Mouse (Mus musculus) large intestine, adult 2 months (tissue): ENCODE data around the gene Lama5. TPM values are rescaled to one million over a fixed set of nuclear protein-coding genes. Genes with fewer than 3 reads are reported as not detected.

Experiments
- DNase-seq: peaks from one replicate; pipeline ENCODE4 v3.0.0-alpha.2; 2012; ENCODE audit warnings: low read depth, low spot score
- WGBS: fragments of 180-500 bp; shearing (Covaris S2); methylation state at CpG from one replicate; pipeline ENCODE4 v1.1.7; 2018; 5-methylcytosine and 5-hydroxymethylcytosine counted together
- polyA plus RNA-seq: library from polyadenylated mRNA; depleted of rRNA; stranded (reverse); fragments of >200 nt; gene quantifications from 2 replicates; pipeline ENCODE4 v1.2.3, GENCODE M21; 2012; rRNA removed

Lama5 gene
- polyA plus RNA-seq, 1 experiment: 29.5 TPM

DNA sequence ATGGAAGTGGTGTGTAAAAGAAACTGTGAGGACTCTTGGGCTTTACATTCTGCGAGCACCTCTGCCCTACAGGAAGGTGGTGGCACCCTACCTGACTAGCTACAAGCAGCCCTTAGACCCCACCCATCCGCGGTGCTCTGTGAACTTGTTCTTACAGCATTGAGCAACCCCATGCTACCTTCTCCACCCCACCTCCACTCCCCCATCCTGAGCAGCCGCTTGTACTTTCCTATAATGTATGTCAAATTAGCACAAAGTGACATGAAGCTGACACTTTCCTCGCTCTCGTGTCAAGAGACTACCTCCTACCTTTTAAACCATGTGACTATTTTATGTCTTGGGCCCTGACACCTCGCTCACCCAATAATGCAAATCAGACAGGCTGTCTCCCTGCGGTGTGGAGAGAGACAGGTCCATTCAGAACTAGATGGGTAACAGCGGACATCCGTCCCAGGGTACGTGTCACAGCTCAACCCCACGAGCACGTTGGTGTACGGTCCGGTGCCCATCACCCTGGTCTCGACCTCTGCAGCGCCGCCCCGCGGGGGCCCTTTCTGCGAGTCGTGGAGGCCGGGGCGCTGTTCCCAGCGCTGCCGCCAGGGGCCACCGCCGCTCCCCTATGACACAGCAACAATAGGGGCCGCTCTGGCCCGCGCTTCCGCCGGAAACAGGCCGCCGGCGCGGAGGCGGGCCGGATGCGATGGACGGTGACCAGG is 54.7 kb downstream of the Lama5 start, which contains the start of gene Adrm1:
TSS of gene Adrm1 (plus strand) at position 680 of the 716 bp plus-strand sequence.
- peak; percentile 66 for DNase-seq
- WGBS: 2% methylated on average over 41 of the region's 41 CpGs

DNA sequence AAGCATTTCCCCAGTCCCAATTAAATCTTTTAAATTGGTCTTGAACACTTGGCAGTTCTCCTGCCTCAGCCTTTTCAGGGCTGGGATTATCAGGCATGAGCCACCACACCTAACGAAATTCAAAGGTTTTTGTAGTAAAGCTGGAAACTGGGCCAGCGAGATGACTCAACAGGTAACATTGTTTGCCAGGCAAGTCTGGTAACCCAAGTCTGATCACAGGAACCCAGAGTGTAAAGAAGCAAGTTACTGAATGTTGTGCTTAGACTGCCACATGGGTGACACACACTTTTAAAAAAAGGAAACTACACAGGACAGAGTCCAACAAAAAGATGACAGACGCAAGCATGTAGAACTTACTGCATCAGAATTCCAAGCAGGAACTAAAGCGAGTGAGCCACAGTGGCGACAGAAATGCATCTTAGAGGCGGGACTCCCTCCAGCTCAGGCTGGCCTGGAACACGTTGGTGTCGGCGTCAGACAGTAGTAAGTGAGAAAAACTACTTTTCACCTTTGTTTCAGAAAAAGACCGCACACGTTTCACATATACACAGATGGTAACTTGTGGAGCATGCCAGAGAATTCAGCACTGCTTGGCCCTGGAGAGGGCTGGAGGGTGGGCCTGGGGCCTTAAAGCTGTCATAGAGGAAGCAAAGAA is 55.4 kb downstream of the Lama5 start:
- WGBS: 44% methylated on average over 11 of the region's 11 CpGs
- peak; percentile 36 for DNase-seq

DNA sequence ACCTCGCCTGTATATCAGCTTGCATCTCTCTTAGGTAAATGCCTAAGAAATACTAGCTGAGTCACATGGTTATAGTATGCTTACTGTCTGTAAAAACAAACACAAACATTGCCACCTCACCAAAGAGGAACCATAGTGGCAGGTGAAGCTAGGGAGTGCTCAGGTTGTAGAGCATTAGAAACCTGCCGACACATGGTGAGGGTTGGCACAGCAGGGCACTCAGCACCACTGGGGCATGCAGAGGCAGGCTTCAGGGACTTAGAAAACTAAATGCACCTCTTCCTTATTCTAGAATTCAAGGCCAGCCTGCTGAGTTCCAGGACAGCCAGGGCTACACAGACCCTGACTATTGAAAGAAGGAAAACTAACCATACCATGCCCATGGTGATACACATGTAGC is 58.8 kb downstream of the Lama5 start:
- no peak for DNase-seq
- WGBS: 66% methylated on average over 2 of the region's 2 CpGs

DNA sequence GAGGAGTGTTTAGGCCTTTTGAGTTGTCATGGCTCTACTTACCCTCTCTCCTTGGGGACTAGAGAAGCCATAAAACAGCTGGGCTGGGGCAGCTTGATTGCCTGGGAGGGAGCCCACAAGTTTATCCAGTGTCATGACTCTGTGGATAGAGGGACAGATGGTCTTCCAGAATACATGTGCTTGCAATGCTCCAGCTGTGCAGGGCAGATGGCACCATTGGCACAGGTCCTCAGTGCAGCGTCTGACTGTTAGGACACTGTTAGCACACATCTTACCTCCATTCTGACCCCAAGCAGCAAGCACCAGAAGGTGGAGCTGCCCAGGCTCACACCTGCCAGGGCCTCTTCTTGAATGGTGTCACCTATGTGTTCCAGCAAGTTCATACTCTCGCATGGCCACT is 59.8 kb downstream of the Lama5 start:
- DNase-seq: no peak
- WGBS: 69% methylated on average over 2 of the region's 2 CpGs

DNA sequence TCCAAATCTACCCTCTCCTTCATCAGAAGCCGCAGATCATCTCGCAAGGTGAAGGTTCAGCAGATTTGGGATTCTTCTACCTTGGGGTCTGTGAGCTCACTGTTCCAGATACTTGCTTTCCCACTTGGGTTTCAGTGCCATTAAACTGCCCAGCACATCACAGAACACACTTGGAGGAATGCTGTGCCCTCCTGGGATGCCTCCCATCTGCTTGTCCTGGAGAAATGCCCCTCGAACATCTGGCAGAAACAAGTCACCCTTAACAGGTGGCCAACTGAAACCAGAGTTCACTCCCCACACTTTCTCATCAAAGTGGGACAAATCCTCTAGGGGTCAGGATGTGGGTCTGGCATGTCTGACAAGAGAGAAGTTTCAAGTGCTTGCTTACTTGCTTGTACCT is 67.0 kb downstream of the Lama5 start:
- DNase-seq: no peak
- 93% methylated on average over 3 of the region's 3 CpGs for WGBS

DNA sequence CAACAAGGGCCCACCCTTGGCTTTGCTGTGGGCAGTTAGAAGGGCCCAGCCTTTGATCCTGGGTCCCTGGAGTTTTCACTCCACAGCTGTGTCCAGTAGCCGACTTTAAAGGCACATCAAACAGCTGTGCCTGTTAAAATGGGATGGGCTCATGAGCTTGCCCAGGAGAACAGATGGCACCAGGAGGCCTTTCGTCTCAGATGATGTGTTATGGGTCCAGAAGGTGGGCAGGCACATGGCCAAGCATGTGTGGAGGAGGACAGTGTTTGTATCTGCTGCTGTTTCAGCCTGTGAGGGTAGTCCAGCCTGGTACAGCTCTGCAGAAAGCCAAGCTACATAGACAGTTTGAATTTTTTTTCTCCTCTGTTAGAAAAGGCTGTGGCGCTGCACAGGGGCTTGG is 70.9 kb downstream of the Lama5 start:
- 70% methylated on average over 3 of the region's 3 CpGs for WGBS

DNA sequence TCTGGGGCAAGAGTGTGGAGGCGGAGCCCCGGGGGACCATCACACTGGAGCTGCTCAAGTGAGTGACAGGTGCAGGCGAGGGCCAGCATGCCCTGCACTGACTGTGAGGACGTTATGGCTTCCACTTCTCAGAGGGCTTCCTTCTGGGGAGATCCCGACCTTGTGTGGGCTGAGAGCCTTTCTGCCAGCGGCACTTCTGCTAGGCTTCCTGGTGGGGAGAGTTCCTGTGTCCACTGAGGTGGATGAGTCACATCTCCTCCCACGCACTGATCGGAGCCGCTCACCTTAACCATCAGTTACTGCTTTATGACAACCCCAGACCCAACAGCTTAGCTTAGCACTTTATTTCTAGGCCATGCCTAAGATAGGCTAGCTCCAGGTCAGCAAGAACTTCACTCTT is 77.1 kb downstream of the Lama5 start:
- no peak for DNase-seq
- 80% methylated on average over 9 of the region's 9 CpGs for WGBS

More for the DNA sequence above, 70.9 kb downstream of the Lama5 start:
- DNase-seq: no peak

DNA sequence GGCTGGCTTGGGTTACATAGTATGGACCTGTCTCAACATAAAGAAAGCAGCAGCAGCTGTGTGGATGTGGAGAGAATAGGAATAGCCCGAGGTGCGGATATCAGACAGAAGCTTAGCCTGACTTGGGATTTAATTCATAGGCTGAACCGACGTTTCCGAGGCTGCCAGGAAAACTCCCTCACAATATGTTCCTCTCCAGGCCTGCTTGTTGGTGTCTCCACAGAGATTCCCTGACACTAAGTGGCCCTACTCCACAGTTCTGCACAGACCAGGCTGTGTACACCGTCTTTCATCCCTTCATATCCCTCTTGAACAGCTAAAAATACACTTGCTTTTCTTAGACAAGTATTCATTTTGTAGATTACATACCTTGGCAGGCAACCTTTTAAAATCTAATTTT is 78.3 kb downstream of the Lama5 start:
- DNase-seq: no peak
- WGBS: 87% methylated on average over 6 of the region's 6 CpGs

DNA sequence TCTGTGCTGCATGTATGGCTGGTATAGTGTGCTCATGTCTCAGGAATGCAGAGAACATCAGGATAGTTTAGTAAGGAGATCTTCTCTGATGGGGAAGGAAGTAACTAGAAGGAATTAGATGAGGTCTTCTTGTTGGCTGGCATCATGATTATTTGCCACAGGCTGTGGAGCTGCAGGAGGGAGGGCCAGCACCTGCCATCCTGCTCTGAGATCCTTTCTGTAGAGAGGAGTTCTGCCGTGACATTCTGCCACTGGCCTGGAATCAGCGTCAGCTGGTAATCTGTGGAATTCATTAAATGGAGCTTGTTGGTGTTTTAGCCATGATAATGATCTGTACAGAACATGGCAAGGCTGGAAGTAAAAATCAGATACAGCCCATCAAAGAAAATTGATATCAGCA is 79.6 kb downstream of the Lama5 start:
- WGBS: 97% methylated on average over 2 of the region's 2 CpGs
- DNase-seq: no peak

DNA sequence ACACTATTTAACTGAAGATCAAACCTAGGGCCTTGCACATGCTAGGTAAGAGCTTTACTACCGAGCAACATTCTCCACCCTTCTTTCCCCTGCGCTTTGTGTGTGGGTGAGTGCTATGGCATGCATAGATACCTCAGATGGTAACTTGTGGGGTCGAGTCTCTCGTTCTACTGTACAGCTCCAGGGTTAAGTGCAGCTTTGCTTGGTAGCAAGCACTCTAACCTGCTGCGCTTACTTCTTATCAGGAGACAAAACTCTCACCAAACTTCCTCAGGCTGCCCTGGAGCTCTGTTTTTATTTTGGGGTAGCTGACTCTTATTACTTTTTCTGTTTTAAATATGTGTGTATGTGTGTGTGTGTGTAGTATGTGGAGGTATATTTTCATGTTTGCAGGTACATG is 90.2 kb downstream of the Lama5 start:
- WGBS: 83% methylated on average over 5 of the region's 5 CpGs
- no peak for DNase-seq

DNA sequence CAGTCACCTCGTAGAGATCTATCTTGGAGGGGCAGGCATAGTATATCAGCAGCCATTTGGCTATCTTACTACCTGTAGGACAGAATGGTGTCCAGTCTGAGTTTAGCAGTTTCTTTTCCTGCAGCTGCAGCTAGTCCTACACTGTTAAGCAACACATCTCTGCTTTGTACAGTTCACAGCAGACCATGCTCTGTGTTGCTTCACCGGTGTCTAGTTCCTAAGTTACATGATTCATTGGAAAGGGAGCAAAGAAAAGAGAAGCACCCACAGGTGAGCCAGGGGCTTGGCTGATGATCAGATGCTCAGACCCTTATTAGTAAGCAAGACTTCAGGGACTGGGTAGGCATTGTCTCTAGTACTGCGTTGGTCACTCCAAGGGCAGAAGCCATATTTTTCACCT is 91.7 kb downstream of the Lama5 start:
- DNase-seq: no peak
- 89% methylated on average over 3 of the region's 3 CpGs for WGBS

DNA sequence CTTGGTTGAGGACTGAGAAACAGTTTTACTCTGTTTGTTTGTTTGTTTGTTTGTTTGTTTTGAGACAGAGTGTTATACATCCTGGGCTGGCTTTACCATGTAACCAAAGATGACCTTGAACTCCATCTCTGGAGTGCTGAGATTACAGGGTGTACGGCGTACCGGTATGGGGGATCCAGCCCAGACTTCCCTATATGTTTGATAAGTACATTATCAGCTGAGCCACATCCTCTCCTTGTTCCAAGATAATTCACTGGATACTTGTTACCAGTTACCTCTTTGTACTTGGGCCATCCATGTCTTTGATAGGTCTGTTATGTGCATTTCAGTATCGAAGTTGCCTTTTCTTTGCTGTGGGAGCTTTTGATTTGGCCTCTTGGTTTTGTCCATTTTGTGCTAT is 92.4 kb downstream of the Lama5 start:
- 97% methylated on average over 4 of the region's 4 CpGs for WGBS
- DNase-seq: no peak

DNA sequence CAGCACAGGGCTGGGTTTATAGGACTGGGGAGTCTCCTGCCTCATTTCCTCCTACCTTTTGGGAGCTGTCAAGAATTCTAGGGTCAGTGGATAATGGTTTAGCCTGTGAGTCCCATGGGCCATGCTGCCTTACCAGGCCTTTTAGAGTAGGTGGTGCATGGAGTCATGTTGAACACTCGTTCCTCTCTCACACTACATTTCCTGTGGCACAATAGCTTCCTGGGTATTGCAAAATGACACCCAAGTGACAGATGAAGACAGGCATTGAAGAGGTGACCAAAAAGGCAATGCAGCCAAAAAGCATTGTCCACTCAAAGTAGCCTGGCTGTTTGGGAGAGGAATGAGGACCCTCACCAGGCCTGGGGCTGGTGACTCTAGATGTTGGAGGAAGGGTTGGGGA is 98.0 kb downstream of the Lama5 start:
- no peak for DNase-seq
- 54% methylated on average over 1 of the region's 1 CpGs for WGBS

Other genes with a start within 250 kb of the Lama5 start
- gene Taf4, start 249.2 kb downstream of the Lama5 start, polyA plus RNA-seq: 8.3 and 8.6 TPM in 2 replicates
- gene Lsm14b, start 200.9 kb downstream of the Lama5 start, polyA plus RNA-seq: 15.4 and 15.8 TPM in 2 replicates
- 184 and 209 TPM in 2 replicates for gene Psma7, start 183.4 kb downstream of the Lama5 start, polyA plus RNA-seq
- 2.8 and 4.8 TPM in 2 replicates for gene Ss18l1, start 183.3 kb downstream of the Lama5 start, polyA plus RNA-seq
- gene Mtg2, start 155.3 kb downstream of the Lama5 start, polyA plus RNA-seq: 13.7 and 14.9 TPM in 2 replicates
- gene Hrh3, start 121.4 kb downstream of the Lama5 start, polyA plus RNA-seq: 0.10 TPM in 1 of 2 replicates, not detected in the other
- 21.8 and 22.3 TPM in 2 replicates for gene Osbpl2, start 106.6 kb downstream of the Lama5 start, polyA plus RNA-seq
- gene Adrm1, start 54.4 kb downstream of the Lama5 start, polyA plus RNA-seq: 86.1 and 91.2 TPM in 2 replicates
- gene Rps21, start 31.5 kb upstream of the Lama5 start, polyA plus RNA-seq: 2,944 and 3,068 TPM in 2 replicates
- gene Cables2, start 47.6 kb upstream of the Lama5 start, polyA plus RNA-seq: 30.4 and 33.1 TPM in 2 replicates
- 1.5 TPM in 2 replicates for gene Rbbp8nl, start 64.0 kb upstream of the Lama5 start, polyA plus RNA-seq
- 47.8 and 62.6 TPM in 2 replicates for gene Gata5, start 108.8 kb upstream of the Lama5 start, polyA plus RNA-seq
- 12.0 and 17.8 TPM in 2 replicates for gene Slco4a1, start 230.4 kb upstream of the Lama5 start, polyA plus RNA-seq